Mouse (Mus musculus) thymus, postnatal 14 days (tissue): Measurements from ENCODE around the gene Dcdc2b.

Experiments
- DNase-seq: peaks from one replicate; pipeline ENCODE4 v3.0.0; 2021

The Dcdc2b gene

DNA sequence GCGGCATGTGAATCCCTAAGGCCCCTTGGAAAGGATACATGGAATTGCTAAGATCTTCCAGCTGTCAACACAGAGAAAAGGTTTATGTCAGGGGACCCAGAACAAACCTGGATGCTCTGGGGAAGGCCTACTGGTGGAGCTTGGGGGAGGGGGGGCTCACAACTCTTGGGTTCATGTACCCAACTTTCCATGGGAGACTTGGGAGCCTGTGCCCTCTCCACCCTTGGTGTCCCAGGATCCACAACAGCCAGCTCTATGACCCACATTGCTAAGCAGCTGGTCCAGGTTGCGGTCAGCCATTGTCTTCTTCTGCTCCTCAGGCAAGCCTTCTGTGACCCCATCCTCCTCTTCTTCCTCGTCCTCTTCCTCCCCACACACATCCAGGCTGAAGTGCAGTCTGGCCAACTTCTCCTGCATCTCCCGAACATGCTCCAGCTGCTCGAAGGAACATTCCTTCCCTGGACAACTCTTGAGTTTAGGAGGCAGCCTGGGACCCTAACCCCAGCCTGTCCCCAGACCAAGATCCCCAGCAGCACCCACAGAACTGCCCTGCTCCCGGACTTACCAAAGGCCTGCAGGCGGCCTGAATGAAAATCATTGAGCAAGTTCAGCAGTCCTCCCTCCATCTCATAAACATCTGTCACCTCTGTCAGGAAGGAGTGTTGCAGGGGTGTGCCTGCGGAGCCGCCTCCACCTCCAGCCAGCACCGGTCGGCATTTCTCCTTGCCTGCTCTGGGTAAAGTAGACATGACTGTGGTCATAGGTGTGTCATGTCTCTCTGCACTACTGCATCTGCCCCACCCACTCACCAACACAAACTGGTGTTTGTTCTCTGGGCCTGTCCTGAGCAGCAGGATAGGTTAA, 6.6 kb upstream of the Dcdc2b start:
- DNase-seq, result no peak

DNA sequence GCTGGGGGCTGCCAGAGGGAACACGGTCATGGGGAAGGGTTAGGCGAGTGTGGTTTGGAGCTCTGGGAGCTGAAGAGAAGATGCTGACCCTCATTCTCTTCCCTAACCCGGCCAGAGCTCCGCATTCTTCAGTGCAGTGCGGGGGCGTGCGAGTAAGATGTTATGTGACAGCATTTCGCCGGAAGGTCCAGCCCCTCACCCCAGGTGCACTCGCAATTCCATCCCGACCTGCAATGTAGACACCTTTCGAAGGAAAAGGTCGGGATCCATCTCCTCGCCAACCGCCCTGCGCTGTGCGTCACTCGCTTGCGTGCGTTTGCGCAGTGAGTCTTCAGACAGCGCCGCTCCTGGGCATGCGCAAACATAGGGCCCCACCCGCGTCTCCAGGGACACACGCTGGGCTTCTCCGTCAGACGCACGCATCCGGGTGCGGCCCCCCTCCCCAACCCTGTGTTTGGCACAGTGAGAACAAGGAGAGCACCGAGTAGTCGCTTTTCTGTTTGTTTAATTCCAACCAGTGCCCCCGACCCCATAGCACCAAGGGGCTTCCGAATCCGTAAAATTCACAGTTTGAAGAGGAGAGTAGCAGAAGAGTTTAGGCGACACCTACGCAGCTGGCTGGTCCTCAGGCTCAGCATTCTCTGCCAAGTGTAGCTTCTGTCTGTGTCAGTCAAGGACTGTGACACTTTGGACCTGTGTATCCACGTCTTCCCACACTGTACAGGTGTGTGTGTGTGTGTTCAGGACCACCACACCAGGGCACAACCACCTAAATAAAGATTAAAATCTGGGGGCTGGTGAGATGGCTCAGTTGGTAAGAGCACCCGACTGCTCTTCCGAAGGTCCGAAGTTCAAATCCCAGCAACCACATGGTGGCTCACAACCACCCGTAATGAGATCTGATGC, 5.0 kb upstream of the Dcdc2b start, which contains the start of gene Iqcc:
Iqcc (minus strand) TSS at position 314 of the 906 bp plus-strand sequence.
- peak; percentile 98 for DNase-seq

GRCm38 (mm10) chr4:129618031-129618430, 4.0 kb upstream of the Dcdc2b start:
- no peak for DNase-seq

DNA sequence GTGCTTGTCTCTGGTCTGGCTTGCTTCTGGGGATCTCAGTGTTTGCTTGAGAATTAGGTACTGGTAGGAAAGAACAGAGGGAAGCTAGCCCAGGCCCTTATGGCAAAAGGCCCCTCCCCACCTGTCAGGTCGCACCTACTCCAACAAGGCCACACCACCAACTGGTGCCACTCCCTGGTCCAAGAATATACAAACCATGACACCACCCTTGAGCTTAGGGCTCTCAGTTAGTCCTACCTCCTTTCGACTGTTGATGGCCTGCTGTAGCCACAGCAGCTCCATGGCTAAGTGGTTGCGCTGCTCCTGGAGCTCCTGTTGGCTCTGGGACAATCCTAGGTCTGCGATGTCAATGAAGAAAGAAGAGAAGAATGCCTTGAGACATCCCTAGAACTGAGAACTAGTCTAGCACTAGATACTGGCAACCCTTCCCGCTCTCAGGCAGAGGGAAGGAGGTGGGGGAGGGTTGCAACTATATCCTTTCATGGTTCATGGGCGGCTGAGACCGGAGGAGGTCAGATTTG, 3.1 kb upstream of the Dcdc2b start:
- DNase-seq, result no peak

GRCm38 (mm10) chr4:129616631-129617030, 2.6 kb upstream of the Dcdc2b start:
- no peak for DNase-seq

- no peak for DNase-seq
Measured at GRCm38 (mm10) chr4:129615801-129616290, 1.8 kb upstream of the Dcdc2b start.

- no peak for DNase-seq
Measured at GRCm38 (mm10) chr4:129610472-129610871, 3.6 kb downstream of the Dcdc2b start.

- DNase-seq, result peak; percentile 89
Measured at GRCm38 (mm10) chr4:129610026-129610425, 4.0 kb downstream of the Dcdc2b start.

DNA sequence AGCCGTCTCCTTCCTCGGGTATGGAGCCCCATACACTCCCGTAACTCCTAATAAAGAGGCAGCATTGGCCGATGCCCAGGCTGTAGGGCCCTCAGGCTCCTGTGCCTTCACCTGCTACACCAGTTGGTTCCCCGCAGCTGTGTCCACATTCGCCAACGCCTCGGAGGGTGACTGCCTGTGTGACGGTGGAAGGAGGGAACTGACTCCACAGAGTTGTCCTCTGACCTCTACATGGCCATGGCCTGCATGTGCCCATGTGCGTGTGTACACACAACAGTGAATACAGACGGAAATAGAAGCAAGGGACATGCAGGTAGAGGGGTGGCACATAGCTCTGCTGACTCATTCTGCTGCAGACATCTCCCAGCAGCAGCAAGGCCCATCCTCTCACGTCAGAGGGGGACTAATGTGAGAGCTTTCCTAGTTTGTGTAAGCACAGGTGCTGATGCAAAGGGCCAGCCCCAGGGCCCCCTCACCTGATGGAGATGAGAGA, 4.9 kb downstream of the Dcdc2b start:
- DNase-seq, result peak; percentile 52

DNA sequence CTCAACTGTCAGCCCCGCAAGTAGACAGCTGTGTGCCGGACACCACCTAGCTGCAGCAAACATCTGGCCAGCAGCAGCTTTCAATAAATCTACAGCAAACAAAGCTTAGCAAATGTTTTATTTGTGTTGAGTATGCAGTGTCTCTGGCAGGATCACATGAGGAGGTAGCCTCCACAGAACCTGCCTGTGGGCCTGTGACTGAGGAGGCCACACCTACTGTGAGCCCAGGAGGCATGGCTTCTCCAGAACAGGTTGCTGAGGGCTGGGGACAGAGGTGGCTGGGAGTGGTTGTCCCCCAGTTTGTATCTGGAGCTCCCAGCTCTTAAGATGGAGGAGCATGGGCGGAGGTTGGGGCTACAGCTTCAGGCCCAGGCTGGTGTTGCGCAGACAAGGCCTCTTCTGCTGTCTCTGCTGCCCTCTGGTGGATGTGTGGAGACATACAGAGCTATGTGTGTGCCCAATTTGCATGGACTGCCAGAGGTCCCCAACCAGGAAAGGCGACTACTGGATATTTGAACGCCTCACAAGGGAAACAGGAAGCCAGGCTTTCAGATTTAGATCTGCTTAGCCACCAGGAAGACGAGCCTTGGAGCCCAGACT, 5.5 kb downstream of the Dcdc2b start:
- DNase-seq, result peak; percentile 89

DNA sequence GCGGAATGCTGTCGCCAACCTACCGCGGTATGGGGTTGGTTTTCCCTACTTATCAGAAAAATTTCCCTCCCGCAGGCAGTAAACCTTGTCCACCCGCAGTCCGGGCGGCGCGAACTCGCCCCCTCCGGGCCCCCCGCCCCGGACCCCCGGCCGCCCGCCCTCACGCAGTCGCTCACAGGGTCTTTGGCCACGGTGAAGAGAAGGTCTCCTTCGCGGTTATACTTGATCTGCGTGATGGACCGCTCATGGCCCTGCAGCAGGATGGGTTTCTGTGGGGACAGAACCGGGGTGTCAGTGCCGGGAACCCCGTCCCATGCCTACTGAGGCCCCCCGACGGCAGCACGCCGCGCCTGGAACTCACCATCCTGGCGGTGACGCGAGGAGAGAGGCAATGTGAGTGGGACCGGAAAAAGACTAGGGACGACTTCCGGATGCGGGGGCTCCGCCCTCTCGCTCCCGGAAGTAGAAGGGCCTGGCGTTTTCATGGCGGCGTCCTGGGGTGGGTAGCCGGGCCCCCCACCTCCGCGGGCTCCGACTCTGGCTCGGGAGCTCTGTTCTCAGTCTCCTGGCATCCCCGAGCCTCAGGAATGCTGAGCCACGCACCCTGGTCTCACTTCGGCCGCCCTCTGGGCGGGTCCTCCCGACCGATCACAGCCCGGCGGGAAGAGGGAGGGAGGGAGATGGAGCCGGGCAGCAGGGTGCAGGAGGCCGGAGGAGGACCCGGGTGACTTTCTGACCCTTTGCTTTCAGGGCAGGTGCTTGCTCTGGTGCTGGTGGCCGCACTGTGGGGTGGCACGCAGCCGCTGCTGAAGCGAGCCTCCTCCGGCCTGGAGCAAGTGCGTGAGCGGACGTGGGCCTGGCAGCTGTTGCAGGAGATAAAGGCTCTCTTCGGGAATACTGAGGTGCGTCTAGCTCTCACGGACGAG, 13.6 kb downstream of the Dcdc2b start, which contains the start of the genes Eif3i and Tmem234:
Eif3i (minus strand) TSS at position 416 of the 926 bp plus-strand sequence.
Tmem234 (plus strand) TSS at position 436 of the 926 bp plus-strand sequence.
- DNase-seq, result peak; percentile 90

GRCm38 (mm10) chr4:129588865-129589264, 25.2 kb downstream of the Dcdc2b start:
- no peak for DNase-seq

DNA sequence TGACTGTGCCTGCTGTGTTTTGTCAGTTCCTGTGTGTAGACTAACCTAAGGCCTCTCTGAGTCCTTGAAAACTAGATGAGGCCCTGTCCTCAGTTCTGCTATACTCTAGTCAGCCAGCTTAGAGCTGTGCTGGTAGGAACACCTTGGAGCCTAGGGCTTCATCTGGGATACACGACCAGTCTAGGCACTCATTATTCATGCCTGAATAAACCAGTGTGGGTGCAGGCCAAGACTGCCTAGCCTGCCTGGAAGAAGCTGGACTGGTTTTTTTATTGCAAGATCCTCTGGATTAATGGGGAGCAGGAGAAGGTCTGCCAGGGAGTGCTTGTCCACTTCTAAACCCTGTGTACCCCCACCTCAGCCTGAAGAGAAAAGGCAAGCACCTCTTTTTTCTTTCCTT, 27.1 kb downstream of the Dcdc2b start:
- no peak for DNase-seq

DNA sequence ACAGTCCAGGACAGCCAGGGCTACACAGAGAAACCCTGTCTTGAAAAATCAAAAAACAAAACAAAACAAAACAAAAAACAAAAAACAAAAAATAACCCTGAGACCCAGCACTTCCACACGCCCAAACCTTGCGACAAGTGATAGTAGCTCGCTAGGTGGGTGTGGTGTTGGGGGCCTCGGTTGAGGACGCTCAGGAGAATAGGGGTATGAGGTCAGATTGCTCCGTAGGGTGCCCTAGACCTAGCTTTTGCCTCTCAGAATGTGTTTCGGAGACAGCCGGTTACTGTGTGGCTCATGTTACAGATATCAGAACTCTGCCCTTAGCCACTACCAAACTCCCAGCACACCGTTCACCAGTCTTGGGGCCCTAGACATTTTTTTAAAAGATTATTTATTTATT, 28.3 kb downstream of the Dcdc2b start:
- no peak for DNase-seq

DNA sequence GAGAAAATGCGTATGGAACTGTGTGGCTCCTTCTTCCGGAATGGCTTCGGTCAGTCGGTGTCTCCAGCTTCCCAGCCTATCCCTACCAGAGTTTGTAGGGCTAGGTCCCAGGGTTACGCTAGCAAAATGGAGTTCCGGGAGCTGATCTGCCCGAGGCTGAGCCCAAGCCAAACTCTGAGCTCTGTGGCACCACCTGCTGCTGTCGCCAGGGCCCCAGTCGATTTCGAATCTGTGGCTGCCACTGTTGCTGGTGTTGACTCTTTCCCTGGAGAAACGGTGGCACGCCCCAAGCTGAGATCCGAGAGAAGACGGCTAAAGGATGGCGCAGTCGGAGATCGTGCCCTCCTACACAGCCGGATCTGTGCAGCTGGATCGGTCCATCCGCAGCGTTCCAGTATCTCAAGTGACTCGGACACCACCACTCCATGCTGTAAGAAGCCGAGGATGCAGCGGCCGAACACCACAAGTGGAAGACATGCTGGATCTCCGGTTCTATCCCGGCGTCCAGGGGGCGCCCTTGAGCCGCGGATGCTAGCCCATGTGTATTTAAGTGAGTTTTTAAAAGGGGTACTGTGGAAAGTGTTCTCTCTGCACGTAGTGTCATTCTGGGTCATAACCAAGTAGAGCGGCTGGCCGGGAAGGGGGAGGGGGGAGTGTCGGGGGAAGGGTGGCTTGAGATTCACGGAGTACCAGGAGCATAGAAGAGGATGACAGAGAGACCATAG, 29.0 kb downstream of the Dcdc2b start:
- DNase-seq, result peak; percentile 94

DNA sequence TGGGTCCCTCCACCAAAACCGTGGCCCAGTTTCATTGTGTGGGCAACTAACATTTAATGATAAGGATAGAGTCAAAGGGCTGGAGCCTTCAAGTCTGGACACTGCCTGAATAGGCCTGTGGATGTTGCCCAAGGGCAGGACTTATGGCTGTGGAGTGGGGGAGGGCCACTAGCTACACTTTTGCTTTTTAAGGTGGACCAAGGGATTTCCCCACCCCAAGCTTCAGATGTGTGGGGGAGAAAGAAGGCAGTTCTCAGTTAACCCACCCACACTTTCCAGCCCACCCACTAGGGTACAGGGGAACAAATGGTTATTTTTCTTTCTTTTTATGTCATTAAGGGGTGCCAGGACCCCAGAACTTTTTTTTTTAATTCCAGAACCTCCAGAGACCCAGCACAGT, 29.7 kb downstream of the Dcdc2b start:
- no peak for DNase-seq

DNA sequence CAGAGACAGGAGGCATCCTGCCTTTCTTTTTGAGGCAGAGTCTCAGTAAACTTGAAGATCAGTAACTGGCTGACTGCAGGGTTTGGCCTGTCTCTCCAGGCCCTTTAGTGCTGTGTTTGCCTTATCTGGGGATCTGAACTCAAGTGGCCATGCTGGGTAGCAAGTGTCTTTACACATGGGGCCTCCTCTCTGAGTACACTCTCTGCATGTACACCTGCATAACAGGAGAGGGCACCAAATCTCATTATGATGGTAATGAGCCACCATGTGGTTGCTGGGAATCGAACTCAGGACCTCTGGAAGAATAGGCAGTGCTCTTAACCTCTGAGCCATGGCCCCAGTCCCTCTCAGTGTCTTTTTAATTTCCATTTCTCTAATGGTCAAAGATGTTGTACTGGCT, 31.8 kb downstream of the Dcdc2b start:
- DNase-seq, result no peak

GRCm38 (mm10) chr4:129580347-129580746, 33.7 kb downstream of the Dcdc2b start:
- peak; percentile 80 for DNase-seq

- no peak for DNase-seq
Measured at GRCm38 (mm10) chr4:129578466-129578865, 35.6 kb downstream of the Dcdc2b start, which contains the start of gene Fam167b. TSS of gene Fam167b (minus strand) at chr4:129578549.

DNA sequence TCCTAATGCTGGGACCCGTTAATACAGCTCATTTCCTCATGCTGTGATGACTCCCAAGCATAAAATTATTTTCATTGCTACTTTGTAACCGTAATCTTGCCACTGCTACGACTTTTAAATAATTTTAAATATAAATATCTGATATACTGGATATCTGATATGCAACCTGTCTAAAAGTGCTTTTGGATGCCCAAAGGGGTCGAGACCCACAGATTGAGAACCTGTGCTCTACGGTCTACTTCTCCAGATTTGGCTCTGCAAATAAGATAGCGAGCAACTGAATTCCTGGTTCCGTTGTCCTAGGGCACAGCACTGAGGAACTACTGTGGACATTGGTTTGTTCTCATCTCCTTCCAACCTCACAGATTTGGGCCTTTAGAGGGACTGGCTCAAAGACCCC, 36.4 kb downstream of the Dcdc2b start:
- DNase-seq, result no peak
